Mouse (Mus musculus) brain, embryonic 18.5 days (tissue): ENCODE measurements around the gene Vps26b.

Source experiments
- DNase-seq: peaks from one replicate; pipeline ENCODE4 v3.0.0-alpha.2; 2012; ENCODE audit warnings: low read depth, low spot score

Vps26b gene

DNA sequence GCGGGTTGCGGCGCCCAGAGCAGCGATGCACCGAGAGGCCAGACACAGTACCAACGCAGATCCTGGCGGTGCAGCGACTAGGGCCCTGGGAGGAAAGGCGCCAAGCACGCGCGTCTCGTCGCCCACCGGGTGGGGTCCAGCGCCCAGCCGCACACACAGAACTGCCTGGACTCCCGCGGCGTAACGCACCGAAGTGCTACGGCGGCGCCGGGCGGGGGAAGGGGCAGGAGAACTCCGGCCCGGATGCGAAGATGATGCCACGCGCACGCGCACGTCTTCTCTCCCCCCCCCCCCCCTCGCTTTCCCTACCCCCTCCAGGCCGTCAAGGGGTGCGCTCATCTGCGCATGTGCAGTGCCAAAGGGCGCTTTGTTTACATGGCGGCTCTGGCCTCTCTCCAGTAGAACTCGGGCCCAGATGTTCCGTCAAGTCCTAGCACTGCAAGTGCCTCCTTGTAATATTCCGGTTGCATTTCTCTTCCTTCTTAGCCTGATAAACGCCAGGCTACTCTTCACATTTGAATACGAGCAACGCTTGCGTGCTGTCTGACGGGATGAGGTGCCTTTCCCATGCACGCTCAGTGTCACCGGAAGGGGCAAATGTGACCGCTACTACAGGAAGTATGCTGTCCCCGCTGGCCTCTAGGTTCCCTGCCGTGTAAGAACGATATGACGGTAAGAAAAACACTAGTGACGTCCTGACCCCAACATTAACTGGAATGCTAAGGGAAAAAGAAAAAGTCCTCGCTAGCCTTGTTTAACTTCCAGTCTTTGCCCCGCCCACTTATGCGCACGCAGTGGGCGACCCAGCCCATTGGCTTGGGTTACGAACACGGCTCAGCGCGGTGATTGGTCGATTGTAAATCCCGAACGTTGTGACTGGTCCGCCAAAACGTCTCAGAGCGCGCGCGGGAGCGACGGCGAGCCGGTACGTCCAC lies at the start of gene Vps26b, which contains the start of gene Ncapd3:
Gene Vps26b, minus strand, starts transcription at position 238 of the 935 bp plus-strand sequence.
Gene Ncapd3, plus strand, starts transcription at position 348 of the 935 bp plus-strand sequence.
- DNase-seq: peak; percentile 96

DNA sequence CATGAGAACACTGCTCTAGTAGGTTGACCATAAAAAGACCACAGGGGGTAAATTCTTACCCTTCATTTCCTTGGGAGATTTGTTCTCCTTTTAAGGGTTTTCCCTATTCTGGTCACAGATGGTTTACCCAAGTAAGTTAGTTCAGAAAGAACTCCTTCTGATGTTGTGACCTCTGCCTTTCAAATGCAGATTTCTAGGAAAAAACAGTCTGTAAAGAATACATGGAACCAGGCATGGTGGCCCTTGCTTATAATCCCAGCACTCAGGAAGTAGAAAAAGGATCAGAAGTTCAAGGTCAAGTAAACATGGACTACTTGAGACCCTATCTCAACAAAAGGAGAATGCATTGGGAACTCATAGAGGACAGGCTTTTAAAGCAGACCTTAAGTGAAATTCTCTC lies 45.9 kb upstream of the Vps26b start:
- DNase-seq: no peak

DNA sequence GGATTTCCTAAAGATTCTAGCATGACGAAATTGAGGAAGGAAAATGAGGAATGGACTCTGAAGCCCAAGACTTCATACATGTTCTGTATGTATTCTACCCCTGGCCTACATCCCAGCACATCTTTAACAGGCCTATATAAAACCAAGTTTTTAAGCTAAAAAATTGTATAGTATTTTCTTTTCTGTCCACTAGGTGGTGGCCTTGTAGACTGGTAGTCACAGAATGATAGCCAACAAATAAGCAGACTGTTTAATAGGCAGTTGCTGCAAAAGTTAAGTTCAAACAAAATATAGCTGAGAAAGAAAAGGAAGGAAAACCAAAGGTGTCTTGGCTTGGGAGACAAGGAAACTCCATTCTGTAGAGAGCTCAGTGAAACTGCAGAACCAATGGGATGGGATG lies 44.8 kb upstream of the Vps26b start:
- DNase-seq: no peak

DNA sequence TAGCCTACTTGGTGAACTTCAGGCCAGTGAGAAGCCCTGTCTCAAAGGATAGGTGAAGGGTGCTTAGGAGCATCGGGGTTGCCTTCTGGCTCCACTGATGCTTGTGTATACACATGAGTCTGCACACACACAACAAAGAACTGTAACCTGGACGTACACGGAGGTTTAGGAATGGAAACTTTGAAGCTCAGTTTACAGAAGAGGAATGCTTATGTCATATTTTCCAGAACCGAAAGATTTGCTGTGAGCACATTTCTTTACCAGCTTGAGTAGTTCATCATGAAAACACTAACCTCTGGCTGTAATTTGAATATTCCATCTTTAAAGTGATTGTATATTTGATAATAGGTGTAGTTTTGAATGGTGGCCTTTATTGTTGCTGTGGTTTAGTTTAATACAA lies 41.0 kb upstream of the Vps26b start:
- no peak for DNase-seq

DNA sequence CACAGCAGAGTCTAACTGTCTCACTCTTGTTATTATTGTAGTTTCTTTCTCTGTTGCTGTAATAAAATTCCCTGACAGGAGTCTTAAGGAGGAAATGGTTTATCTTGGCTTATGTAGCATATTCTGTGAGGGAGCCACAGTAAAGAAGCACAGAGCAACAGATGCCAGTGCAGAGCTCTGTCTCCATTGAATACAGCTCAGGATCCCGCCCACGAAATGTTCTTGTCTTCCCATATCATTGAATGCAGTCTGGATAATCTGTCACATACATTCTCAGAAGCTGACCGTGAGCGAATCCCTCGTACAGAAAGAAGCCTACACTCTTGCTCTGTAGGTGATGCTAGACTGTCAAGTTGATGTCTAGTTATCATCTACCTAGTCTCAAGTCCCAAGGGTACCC lies 28.5 kb upstream of the Vps26b start:
- DNase-seq: no peak

DNA sequence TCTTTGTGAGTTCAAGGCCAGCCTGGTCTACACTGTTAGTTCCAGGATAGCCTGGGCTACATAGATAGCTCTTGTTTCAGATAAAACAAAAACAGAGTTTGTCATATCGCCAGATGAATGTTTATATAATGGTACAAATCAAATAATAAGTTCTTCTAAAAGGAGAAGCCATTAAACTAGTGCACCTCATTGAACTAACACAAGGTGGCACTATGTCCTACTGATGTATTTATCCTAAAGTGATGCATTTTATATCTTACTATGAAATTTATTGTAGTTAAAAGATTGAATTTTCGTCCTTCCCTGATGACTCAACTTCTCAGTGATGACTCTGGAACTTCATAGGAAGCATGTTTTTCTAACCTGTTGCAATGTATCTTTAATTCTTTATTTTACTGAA lies 19.6 kb upstream of the Vps26b start:
- DNase-seq: no peak

DNA sequence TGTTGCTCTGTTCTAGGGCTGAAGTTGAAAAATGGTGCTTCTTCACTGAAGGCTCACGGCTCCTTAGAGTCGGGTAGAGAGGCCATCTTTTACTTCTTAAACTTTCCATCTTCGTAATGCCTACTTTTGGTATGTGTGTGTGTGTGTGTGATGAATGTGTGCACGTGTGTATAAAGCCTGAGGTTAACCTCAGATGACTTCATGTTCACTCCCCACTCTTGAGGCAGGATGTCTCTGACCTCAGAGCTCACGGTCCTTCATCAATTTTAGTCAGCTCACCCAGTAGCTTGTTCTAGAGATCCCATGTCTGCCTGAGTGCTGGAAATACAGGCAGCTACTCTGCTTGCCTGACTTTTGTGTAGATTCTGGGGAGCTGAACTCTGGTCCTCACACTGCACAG lies 14.0 kb upstream of the Vps26b start:
- DNase-seq: no peak

DNA sequence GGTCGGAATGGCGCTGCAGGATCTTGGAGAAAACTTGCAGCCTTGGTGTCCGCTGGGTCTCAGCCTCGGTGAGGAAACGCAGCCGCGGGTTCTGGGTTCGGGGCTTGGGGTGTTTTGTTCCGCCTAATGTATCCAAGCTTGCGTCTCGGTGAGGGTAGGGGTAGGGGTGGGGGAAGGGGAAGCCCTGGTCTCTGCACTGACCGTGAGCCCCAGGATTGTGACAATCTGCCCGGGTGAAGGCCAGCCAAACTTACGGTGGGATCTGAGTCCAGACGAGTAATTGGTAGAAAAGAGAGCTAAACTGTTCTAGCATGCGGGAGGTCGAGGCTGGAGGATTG lies 867 bp upstream of the Vps26b start:
- no peak for DNase-seq

DNA sequence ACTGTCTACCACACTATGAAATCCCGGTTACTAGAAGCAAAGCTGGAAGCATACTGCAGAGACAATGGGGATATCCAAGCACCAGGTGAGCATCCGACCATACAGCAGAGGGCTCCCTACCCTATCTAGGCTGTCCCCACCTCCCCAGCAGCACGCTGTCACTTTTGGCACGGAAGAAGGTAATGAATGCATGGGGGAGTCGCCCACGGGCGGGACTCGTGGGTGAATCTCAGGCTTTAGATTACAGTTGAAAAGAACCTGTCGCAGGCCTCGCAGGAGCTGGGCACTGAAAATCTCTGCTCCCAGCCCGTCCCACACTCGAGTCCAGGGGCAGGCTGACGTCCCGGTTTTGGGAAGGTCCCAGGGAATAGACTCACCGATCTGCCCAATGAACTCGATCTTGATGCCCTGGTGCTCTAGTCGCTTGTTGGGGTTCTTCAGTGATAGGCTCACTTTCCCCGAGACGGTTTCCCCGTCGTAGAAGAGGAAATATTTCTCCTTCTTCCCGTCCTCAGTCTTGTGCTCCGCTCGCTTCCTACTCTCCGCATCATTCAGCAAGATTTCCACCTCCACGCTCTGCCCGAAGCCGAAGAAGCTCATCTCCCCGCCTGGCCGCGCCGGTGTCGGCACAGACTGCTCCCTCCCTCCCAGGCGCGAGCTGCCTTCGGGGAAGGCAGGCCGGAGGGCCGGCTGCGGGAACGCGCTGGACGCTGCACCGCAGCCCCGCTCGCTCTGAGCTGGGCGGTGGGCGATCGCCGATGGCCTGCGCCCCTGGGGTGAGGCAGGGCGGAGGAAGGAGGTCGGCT lies 640 bp downstream of the Vps26b start:
- no peak for DNase-seq

DNA sequence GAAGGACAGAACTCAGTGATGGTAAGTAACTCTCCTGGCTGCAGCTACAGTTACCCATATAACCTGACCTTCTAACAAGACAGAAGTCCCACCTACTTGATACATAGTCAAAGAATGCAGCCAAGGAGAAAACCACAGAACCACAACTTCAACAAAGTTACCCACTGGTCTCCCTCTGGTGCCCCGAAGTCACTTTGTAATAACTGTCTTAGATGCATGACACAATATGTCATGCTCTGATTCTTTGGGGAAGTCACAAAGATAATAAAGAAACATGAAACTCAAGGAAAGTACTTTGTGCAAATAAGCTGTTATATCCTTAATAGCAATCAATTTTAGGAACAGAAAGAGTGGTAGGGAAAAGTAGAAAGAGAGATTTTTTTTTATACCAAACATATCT lies 3.2 kb downstream of the Vps26b start:
- no peak for DNase-seq

DNA sequence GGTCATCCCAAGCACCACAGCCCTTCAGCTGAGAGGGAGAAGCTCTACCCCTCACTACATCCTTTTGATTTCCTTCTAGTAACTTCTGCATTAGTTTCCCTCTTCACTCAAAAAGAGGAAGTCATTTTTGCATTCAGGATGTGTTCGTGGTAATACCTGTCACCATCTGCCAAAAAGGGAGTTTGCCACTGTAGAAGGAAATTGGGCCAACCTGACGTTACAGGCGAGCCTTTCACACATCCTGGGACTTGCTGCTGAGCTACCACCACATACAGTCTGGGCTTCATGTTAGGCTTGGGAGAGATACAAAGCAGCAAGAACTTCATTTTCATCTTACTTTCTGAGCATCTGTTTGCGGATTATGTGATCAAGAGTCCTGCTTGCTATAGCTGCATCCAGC lies 6.2 kb downstream of the Vps26b start:
- DNase-seq: no peak

DNA sequence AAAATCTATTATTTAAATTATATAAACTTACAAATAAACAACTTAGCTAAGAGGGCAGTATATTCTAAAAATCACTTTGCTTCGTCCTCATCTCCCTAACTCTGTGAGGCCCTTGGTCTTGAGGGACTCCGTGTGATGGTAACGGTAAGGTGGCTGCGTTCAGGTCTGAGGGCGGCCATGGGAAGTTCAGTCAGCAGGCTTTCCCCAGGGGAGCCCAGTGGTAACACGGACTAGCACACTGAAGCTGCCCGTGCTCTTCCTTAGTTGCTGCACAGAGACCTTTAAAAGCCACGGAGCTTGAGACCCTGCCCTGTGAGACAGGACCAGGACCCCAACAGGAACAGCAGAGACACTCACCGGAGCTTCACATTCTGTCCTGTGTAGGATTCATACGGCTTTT lies 10.9 kb downstream of the Vps26b start:
- DNase-seq: no peak

DNA sequence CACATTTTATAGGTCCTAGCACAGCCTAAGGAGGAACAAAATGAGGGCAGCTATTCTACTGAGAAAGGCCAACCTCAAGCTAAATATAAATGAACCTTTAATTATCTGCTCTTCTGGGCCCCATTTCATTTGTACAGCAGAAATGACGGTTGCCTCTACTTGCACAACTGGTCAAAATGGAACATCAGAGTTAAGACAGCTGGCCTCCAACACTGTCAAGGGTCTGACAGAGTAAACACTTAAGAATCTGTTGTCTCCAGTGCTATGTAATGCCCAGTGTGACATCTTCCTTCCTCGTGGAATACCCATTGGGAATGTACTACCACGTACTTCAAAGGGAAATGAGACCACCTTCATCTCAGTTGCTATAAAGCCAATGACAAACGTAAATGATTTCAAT lies 18.3 kb downstream of the Vps26b start:
- no peak for DNase-seq

DNA sequence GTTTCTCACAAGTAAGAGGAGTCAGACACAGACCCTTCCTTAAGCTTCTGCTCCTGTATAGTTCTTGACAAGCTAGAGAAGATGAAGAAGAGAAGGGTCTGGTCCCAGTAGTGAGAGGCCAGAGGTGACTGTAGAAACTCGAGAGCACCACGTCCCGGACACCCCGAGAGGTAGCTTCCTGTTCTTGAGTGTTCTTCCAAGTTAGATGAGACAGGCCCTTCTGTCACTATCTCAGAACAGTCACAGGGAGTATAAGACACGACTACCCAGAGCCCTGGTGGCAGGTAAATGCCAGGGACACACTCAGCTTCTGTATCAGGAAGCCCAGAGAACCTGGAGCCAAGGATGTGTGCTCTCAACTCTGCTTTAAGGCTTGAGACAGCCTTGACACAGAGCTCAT lies 20.6 kb downstream of the Vps26b start:
- DNase-seq: no peak

DNA sequence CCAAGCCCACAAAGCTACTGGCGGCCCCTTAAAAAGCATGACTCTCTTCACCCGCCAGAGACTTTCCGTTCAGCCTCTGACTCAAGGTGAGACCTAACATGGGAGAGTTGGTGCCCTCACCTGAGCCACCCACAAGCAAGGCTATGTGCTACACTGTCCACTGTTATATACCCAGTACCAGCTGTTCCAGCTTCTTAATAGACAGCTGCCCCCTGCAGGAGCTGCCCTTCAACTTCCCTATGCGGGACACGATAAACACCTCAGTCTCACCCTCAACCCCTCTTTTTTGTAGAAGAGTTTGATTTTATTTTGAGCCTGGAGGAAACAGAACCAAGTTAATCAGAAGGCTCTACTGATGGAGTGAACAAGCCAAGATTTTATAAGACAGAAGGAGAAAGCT lies 23.0 kb downstream of the Vps26b start:
- DNase-seq: no peak

DNA sequence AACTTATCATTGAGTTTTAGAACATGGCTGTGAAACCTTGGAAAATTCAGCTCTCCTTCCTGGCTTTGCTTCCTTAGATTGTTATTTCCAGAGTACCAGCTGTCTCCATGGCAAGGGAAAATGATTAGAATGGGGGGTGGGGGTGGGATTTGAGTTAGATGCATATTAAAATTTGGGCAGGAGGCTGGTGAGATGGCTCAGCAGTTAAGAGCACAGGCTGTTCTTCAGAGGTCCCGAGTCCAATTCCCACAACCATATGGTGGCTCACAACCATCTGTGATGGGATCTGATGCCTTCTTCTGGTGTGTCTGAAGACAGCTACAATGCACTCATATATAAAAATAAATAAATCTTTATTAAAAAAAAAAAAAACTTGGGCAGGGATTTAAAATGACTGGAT lies 23.9 kb downstream of the Vps26b start:
- DNase-seq: peak; percentile 46

DNA sequence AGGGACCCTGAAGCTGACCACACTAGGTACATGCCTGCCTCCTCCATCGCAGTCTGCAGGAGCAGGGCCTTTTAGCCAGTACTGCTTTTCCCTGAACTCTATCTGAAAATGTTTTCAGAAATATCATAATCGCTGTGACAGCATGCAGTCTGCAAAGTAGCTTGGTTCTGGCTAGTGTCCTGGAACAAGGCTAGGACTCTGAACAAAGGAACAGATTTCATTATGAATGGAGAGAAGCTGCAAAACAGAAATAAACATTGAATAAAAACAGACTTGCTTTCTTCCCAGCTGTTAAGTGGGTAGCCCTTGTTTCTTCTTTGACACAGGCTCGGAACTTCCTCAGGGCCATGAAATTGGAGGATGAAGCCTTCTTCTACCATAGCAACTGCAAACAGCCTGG lies 24.6 kb downstream of the Vps26b start:
- DNase-seq: no peak

DNA sequence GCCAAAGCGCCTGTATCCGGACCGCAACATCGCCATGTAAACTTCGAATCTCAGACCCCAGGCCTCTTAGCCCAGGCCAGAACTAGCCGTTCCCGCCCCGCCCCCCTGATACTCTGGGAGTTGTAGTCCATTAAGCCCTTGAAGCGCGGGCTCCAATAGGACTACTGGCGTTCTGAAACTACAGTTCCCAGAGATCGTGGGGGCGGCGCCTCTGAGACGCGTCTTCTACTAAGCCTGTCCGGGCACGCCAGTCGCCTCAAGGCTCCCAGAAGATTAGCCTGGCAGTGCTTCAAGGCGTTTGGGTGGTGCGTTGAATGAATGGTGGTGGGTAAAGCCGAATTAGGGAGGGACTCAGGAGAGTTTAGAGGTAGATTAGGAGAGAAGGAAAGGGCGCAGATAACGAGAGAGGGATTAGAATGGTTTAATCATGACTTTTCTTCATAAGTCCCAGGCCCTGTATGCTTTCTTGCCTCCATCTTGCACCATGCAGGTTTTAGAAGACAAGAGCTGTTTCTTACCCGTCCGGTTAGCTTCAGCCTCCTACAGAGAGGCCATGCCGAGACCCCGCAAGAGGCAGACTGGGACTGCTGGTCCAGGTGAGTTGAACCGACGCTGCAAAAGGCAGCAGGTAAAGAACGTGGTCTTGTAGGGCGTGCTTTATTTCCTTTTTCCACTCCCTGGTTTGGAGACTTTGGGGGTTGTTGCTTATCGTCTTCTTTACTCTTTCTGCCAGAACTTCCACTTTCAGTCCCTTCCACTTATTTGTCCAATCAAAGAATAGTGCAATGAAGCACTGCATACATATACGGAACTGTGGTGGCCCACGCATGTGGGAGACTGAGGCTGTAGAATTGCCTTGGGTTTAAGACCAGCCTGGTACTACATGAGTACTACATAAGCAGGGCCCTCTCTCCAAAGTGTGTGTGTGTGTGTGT lies 30.1 kb downstream of the Vps26b start, which contains the start of the genes Acad8 and Thyn1:
Gene Acad8, minus strand, starts transcription at position 106 of the 935 bp plus-strand sequence.
Gene Thyn1, plus strand, starts transcription at position 250 of the 935 bp plus-strand sequence.
- peak; percentile 94 for DNase-seq

DNA sequence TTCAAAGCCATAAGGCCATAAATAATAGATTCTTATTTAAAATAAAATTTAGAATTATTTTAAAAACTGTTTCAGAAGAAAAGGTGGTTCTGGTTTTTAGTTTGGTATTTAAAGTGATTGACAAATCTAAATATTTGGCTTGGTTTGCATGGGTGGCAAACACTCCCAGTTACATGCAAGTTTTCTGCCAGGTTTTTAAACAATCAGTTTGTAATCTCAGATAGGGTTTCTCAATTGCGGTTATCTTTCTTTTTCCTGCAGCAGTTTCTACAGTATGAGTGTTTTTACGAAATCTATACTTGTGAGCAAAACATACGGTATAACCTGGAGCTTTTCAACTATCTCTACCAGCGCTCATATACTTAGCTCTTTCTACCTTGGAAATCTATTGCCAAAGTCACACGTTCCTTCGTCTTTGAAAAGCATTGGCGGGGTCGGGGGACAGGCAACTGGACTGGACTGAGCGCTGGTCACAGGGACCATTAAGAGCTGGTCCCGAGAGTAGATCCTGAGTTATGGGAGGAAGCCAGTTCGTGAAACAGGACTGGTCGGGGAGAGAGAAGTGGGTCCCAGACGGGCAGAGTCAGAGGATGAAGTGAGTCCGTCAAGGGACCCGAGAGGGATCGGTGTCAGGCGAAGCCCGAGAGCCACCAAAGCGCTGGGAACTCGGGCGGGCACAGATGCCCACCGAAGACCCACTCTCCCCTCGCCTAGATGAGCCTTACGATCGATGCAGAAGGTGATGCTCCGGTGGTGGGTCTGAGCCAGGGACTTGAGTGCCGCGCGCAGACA lies 31.0 kb downstream of the Vps26b start:
- no peak for DNase-seq

DNA sequence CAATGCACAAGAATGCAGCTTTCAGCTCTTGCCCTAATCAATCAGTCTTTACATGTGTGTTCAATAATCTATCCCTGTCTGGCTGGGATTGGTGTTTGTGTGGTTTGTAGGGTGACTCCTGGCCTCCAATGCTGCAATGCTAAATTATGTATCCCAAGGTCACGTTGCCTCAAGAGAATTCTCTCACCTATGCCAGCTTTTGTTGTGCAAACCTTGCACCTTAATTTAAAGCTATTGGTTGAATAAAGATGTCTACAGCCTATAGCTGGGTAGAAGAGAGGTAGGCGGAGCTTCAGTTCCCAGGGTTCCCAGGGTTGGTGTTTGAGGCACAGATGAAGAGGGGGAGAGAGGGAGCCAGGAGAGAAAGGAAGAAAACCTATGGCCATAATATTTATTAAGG lies 32.4 kb downstream of the Vps26b start:
- no peak for DNase-seq

DNA sequence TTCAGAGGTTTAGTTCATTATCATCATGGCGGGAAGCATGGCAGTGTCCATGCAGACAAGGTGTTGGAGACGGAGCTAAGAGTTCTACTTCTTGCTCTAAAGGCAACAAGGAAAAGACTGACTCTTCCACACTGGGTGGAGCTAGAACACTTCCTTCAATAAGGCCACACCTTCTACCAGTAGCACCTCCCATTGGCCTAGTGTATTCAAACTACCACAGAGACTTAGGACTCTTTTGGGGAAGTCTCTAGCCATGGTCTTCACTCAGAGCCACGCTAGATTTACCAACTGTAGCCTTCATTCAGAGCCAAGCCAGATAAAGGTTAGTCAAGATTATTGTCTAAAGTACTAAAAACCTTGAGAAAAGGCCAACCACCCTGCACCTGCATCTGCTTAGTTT lies 32.8 kb downstream of the Vps26b start:
- DNase-seq: no peak
